Mouse (Mus musculus): ENCODE data around the gene Limk1. TPM values are rescaled to one million over a fixed set of nuclear protein-coding genes. Genes with fewer than 3 reads are reported as not detected.

Limk1 gene
- polyA plus RNA-seq, 1 experiment from 2014 or later = 19.0 TPM

DNA sequence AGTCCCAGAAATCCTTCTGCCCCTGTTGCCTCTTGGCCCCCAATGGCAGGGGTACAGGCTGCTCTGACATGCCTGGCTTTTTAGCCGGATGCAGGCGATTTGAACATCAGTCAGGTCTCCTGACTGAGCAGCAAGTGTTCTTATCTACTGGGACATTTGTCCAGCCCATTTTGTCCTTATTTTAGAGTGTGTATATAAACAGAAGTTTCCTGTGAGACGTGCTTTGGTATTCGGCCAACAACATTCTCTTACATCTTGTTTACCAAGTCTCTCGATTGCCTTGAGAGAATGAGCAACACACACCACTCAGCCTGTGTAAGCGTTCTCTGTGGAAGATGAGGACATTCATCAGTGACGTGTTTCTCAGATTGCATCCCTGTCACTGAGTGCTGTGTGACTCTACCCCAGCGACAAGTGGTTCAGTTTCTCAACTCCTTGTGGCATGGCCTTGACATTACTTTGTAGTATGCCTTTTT, 43.7 kb downstream of the Limk1 start:
- no peaks in the 10 kb centered on the region for H3K9me3 ChIP-seq (ENCODE audit: control insufficient read depth, low read length)
- no peak overlapping the region for H3K4me3 ChIP-seq (replicated peaks; ENCODE audit: low read length)
- H3K4me1 ChIP-seq (replicated peaks; ENCODE audit: control insufficient read depth, insufficient read depth, low read length) = peaks cover 2% of the 10 kb centered on the region
- no peak overlapping the region for H3K4me2 ChIP-seq (ENCODE audit: low read length)
- H3K27me3 ChIP-seq (replicated peaks; ENCODE audit: control insufficient read depth, insufficient read depth, low read length) = no peaks in the 10 kb centered on the region
- no peak overlapping the region for H3K27ac ChIP-seq (ENCODE audit: low read length)
- no peaks in the 10 kb centered on the region for H3K36me3 ChIP-seq (ENCODE audit: control insufficient read depth, insufficient read depth)
- ATAC-seq = no peak
- H3K9ac ChIP-seq (replicated peaks; ENCODE audit: low read depth, low read length) = no peak overlapping the region
- WGBS = 72% methylated on average over 8 of the region's 8 CpGs

- ATAC-seq = no peak
- Histone ChIP-seq H3K27me3 (replicated peaks; ENCODE audit: control insufficient read depth, insufficient read depth, low read length) (no peaks in the 10 kb centered on the region), H3K4me3 (replicated peaks; ENCODE audit: low read length) (no peak overlapping the region), H3K9me3 (ENCODE audit: control insufficient read depth, low read length) (no peaks in the 10 kb centered on the region), H3K4me1 (replicated peaks; ENCODE audit: control insufficient read depth, insufficient read depth, low read length) (peaks cover 4% of the 10 kb centered on the region), H3K27ac (ENCODE audit: low read length) (no peak overlapping the region), H3K36me3 (ENCODE audit: control insufficient read depth, insufficient read depth) (no peaks in the 10 kb centered on the region), H3K9ac (replicated peaks; ENCODE audit: low read depth, low read length) (no peak overlapping the region), H3K4me2 (ENCODE audit: low read length) (no peak overlapping the region)
- WGBS = 68% methylated on average over 1 of the region's 1 CpGs
These were observed 44.3 kb downstream of the Limk1 start for GRCm38 (mm10) chr5:134644121-134644520.

DNA sequence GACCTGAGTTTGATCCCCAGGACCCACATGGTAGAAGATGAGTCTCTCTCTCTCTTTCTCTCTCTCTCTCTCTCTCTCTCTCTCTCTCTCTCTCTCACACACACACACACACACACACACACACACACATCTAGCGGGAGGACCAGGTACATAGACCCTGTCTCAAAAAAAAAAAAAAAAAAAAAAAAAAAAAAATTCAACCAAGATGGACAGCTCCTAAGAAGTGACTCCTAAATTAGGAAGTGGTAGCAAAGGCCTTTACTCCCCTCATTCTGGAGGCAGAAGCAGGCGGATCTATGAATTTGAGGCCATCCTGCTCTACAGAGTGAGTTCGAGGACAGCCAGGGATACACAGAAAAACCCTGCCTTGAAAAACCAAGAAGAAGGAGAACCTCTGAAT, 48.0 kb downstream of the Limk1 start:
- H3K36me3 ChIP-seq (ENCODE audit: control insufficient read depth, insufficient read depth) = peaks cover 8% of the 10 kb centered on the region
- ATAC-seq = no peak
- no peak overlapping the region for H3K4me3 ChIP-seq (replicated peaks; ENCODE audit: low read length)
- H3K27me3 ChIP-seq (replicated peaks; ENCODE audit: control insufficient read depth, insufficient read depth, low read length) = no peaks in the 10 kb centered on the region
- H3K4me1 ChIP-seq (replicated peaks; ENCODE audit: control insufficient read depth, insufficient read depth, low read length) = peaks cover 11% of the 10 kb centered on the region
- no peak overlapping the region for H3K27ac ChIP-seq (ENCODE audit: low read length)
- WGBS = 89% methylated on average over 3 of the region's 3 CpGs
- H3K9ac ChIP-seq (replicated peaks; ENCODE audit: low read depth, low read length) = no peak overlapping the region
- no peak overlapping the region for H3K4me2 ChIP-seq (ENCODE audit: low read length)
- no peaks in the 10 kb centered on the region for H3K9me3 ChIP-seq (ENCODE audit: control insufficient read depth, low read length)

GRCm38 (mm10) chr5:134639269-134639682, 49.1 kb downstream of the Limk1 start, which contains the start of gene Eif4h:
Gene Eif4h, minus strand, starts transcription at chr5:134639490.
- Histone ChIP-seq H3K27ac (ENCODE audit: low read length) (peak within 1 kb of the TSS; percentile 95), H3K9ac (replicated peaks; ENCODE audit: low read depth, low read length) (peak within 1 kb of the TSS; percentile 99), H3K36me3 (ENCODE audit: control insufficient read depth, insufficient read depth) (peaks cover 11% of the 10 kb centered on the region), H3K4me3 (replicated peaks; ENCODE audit: low read length) (peak within 1 kb of the TSS; percentile 98), H3K9me3 (ENCODE audit: control insufficient read depth, low read length) (no peaks in the 10 kb centered on the region), H3K4me1 (replicated peaks; ENCODE audit: control insufficient read depth, insufficient read depth, low read length) (peaks cover 14% of the 10 kb centered on the region), H3K4me2 (ENCODE audit: low read length) (peak within 1 kb of the TSS; percentile 86), H3K27me3 (replicated peaks; ENCODE audit: control insufficient read depth, insufficient read depth, low read length) (no peaks in the 10 kb centered on the region)
- ATAC-seq = peak; percentile 94
- WGBS = under 1% methylated on average over 46 of the region's 52 CpGs

DNA sequence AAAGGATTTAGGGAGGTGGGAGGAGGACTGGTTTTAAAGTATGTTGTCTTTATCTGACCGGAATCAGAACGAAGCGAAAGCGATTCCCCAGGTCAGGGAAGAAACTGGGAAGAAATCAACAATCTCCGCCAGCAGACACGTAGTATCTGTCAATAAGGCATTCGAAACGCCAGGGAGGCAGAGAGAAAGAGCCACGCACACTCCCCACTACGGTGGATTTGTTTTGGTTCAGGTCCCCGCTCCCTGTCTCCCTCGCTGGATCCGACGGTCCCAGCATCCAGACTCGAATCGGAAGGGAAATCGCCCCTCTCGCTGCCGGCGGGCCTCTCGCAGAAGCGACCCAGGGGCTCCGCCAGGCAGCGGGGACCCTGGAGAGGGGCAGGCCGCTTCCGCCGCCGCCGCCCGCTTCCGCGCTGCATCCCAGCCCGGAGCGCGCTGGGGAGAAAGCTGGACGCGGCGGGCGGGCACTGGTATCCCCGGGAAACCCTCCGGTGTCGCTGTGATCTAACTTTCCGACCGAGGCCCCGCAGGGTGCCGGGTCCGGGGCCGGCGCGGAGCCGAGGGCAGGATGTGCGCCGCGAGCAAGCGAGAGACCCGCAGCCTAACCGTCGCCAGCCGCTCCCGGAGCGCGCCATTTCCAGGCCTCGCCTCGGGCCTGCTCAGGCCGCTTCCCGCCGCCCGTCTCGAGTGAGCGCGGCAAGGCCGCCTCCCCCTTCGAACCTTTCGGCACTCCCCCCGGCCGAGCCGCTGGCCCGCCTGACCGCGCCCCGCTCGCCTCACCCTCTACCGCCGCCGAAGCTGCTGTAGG, 49.7 kb downstream of the Limk1 start:
- Histone ChIP-seq H3K9me3 (ENCODE audit: control insufficient read depth, low read length) (no peaks in the 10 kb centered on the region), H3K27ac (ENCODE audit: low read length) (peak overlapping the region; percentile 95), H3K36me3 (ENCODE audit: control insufficient read depth, insufficient read depth) (peaks cover 13% of the 10 kb centered on the region), H3K4me3 (replicated peaks; ENCODE audit: low read length) (peak overlapping the region; percentile 98), H3K4me2 (ENCODE audit: low read length) (peak overlapping the region; percentile 86), H3K4me1 (replicated peaks; ENCODE audit: control insufficient read depth, insufficient read depth, low read length) (peaks cover 14% of the 10 kb centered on the region), H3K27me3 (replicated peaks; ENCODE audit: control insufficient read depth, insufficient read depth, low read length) (no peaks in the 10 kb centered on the region), H3K9ac (replicated peaks; ENCODE audit: low read depth, low read length) (peak overlapping the region; percentile 99)
- ATAC-seq = peak; percentile 79
- WGBS = under 1% methylated on average over 85 of the region's 85 CpGs

DNA sequence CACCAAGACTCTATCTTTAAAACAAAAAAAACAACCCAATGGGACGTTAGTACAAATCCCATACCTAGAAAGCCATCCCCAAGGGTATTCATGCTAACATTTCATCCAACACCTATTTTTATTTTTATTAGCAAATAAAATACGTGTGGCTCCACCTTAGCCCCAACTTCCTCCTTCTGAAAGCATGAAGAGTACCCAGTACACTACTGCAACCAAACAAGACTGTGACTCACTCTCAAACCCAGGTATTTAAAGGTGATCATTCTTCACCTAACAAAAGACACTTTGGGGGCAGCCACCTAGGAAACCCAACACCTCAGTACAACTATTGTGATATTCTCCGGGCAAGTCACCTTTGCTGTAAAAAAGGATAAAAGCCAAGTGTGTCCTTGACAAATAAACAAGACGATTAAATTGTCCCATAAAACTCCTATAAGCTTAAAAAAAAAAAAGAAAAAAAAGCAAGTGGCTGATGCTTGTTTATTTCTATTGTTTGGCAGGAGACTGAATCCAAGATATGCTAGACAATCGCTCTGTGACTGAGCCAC, 50.5 kb downstream of the Limk1 start:
- Histone ChIP-seq H3K9ac (replicated peaks; ENCODE audit: low read depth, low read length) (peak overlapping the region; percentile 99), H3K4me1 (replicated peaks; ENCODE audit: control insufficient read depth, insufficient read depth, low read length) (peaks cover 21% of the 10 kb centered on the region), H3K4me2 (ENCODE audit: low read length) (peak overlapping the region; percentile 86), H3K27me3 (replicated peaks; ENCODE audit: control insufficient read depth, insufficient read depth, low read length) (no peaks in the 10 kb centered on the region), H3K9me3 (ENCODE audit: control insufficient read depth, low read length) (no peaks in the 10 kb centered on the region), H3K27ac (ENCODE audit: low read length) (peak overlapping the region; percentile 95), H3K4me3 (replicated peaks; ENCODE audit: low read length) (peak overlapping the region; percentile 98), H3K36me3 (ENCODE audit: control insufficient read depth, insufficient read depth) (peaks cover 13% of the 10 kb centered on the region)
- ATAC-seq = no peak
- WGBS = 31% methylated on average over 5 of the region's 5 CpGs

GRCm38 (mm10) chr5:134632841-134633240, 55.6 kb downstream of the Limk1 start:
- Histone ChIP-seq H3K27me3 (replicated peaks; ENCODE audit: control insufficient read depth, insufficient read depth, low read length) (no peaks in the 10 kb centered on the region), H3K9ac (replicated peaks; ENCODE audit: low read depth, low read length) (no peak overlapping the region), H3K9me3 (ENCODE audit: control insufficient read depth, low read length) (no peaks in the 10 kb centered on the region), H3K4me3 (replicated peaks; ENCODE audit: low read length) (no peak overlapping the region), H3K36me3 (ENCODE audit: control insufficient read depth, insufficient read depth) (peaks cover 16% of the 10 kb centered on the region), H3K4me1 (replicated peaks; ENCODE audit: control insufficient read depth, insufficient read depth, low read length) (peaks cover 18% of the 10 kb centered on the region), H3K27ac (ENCODE audit: low read length) (no peak overlapping the region), H3K4me2 (ENCODE audit: low read length) (no peak overlapping the region)
- WGBS = 46% methylated on average over 2 of the region's 2 CpGs
- ATAC-seq = no peak

DNA sequence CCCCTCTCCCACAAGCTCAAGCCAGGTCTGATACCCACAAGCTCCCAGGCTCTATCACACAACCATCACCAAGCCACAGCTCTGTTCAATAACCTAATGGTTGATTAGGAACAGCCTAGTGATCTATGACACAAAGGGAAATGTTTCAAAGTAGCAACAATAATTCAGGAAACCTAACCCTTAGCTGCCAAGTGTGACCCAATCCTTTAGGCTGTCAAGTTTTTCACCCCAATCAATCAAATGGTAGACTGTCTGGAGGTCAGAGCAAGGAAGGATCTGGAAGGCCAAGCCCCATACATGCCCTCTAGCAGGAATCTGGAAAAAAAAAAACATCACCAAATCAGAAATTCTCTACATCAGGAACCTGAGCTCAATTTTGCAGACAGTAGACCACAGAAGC, 57.6 kb downstream of the Limk1 start:
- ATAC-seq = no peak

GRCm38 (mm10) chr5:134629508-134629907, 58.9 kb downstream of the Limk1 start:
- no peak for ATAC-seq
- peaks cover 23% of the 10 kb centered on the region for H3K36me3 ChIP-seq (ENCODE audit: control insufficient read depth, insufficient read depth)
- WGBS = 90% methylated on average over 4 of the region's 4 CpGs

More for the DNA sequence above, 57.6 kb downstream of the Limk1 start:
- Histone ChIP-seq H3K27ac (ENCODE audit: low read length) (no peak overlapping the region), H3K4me1 (replicated peaks; ENCODE audit: control insufficient read depth, insufficient read depth, low read length) (peaks cover 12% of the 10 kb centered on the region; the same call in 1 of the 2 replicates), H3K9me3 (ENCODE audit: control insufficient read depth, low read length) (no peaks in the 10 kb centered on the region), H3K4me2 (ENCODE audit: low read length) (no peak overlapping the region), H3K36me3 (ENCODE audit: control insufficient read depth, insufficient read depth) (peaks cover 19% of the 10 kb centered on the region), H3K27me3 (replicated peaks; ENCODE audit: control insufficient read depth, insufficient read depth, low read length) (no peaks in the 10 kb centered on the region), H3K4me3 (replicated peaks; ENCODE audit: low read length) (no peak overlapping the region), H3K9ac (replicated peaks; ENCODE audit: low read depth, low read length) (no peak overlapping the region)

More at GRCm38 (mm10) chr5:134629508-134629907, 58.9 kb downstream of the Limk1 start:
- Histone ChIP-seq H3K4me3 (replicated peaks; ENCODE audit: low read length) (no peak overlapping the region), H3K9ac (replicated peaks; ENCODE audit: low read depth, low read length) (no peak overlapping the region), H3K4me2 (ENCODE audit: low read length) (no peak overlapping the region), H3K4me1 (replicated peaks; ENCODE audit: control insufficient read depth, insufficient read depth, low read length) (peaks cover 10% of the 10 kb centered on the region; the same call in 1 of the 2 replicates), H3K27ac (ENCODE audit: low read length) (no peak overlapping the region), H3K9me3 (ENCODE audit: control insufficient read depth, low read length) (no peaks in the 10 kb centered on the region), H3K27me3 (replicated peaks; ENCODE audit: control insufficient read depth, insufficient read depth, low read length) (no peaks in the 10 kb centered on the region)
